Mouse (Mus musculus) neural tube, embryonic 12.5 days (tissue): ENCODE measurements at regions not wholly inside any gene's neighbourhood (a gene's known extent, or its start where the extent isn't known, plus 50 kb on each side); places are given as distances from the start of the nearest gene placed in this dataset.

Experiments
- ATAC-seq: fragments of 200-750 bp; cut with Nextera tagmentation; 2 replicates; pipeline ENCODE4 v1.8.0; 2017; ENCODE audit warnings: low read depth, mild to moderate bottlenecking, moderate TSS enrichment, moderate library complexity; ENCODE audit not compliant: low FRiP score
- H3K27ac ChIP-seq: fragments of 300-500 bp; sonication (generic); 2 replicates; pipeline ENCODE4 v1.5.1; 2016
- H3K27me3 ChIP-seq: fragments of 300-500 bp; sonication (generic); replicated peaks from 2 replicates; pipeline ENCODE4 v1.6.1; 2016; ENCODE audit warnings: mild to moderate bottlenecking
- H3K36me3 ChIP-seq: fragments of 300-500 bp; sonication (generic); 2 replicates; pipeline ENCODE4 v1.6.1; 2016; ENCODE audit warnings: mild to moderate bottlenecking
- H3K4me1 ChIP-seq: fragments of 300-500 bp; sonication (generic); 2 replicates; pipeline ENCODE4 v1.6.1; 2016
- H3K4me2 ChIP-seq: fragments of 300-500 bp; sonication (generic); replicated peaks from 2 replicates; pipeline ENCODE4 v1.6.1; 2016; ENCODE audit warnings: mild to moderate bottlenecking
- H3K4me3 ChIP-seq: fragments of 300-500 bp; sonication (generic); 2 replicates; pipeline ENCODE4 v1.5.1; 2016
- H3K9ac ChIP-seq: fragments of 300-500 bp; sonication (generic); 2 replicates; pipeline ENCODE4 v1.6.1; 2016; ENCODE audit warnings: mild to moderate bottlenecking
- H3K9me3 ChIP-seq: fragments of 300-500 bp; sonication (generic); 2 replicates; pipeline ENCODE4 v1.6.1; 2016; ENCODE audit warnings: mild to moderate bottlenecking
- WGBS: fragments of 180-500 bp; shearing (Covaris S2); methylation state at CpG from one replicate; pipeline ENCODE4 v1.1.7; 2016; 5-methylcytosine and 5-hydroxymethylcytosine counted together

DNA sequence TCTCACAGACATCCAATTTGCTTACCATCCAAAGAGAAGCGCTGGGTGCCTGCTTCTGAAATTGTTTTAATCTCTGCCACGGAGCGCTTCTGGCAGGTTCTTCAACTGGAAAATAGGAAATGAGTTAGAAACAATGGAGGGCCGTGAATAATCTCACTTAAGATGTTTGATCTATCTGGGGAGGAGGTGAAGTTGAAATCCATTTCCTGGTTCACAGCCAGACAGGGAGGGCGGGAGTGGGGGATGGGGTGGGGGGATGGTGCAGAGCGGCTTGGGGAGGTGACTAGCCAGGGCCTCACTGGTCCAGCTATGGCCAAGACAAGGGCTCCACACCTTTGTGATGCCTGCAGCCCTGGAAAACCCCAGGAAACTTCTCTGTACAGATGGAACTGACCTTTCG is 143.7 kb upstream of the Mvb12b start:
- Histone ChIP-seq H3K4me1 (peaks cover 48% of the 10 kb centered on the region), H3K9ac (no peak overlapping the region), H3K9me3 (no peaks in the 10 kb centered on the region), H3K27me3 (no peaks in the 10 kb centered on the region), H3K4me2 (0 out of 2 replicates have a peak overlapping the region, but pooled peaks have one; percentile 9), H3K4me3 (no peak overlapping the region), H3K27ac (no peak overlapping the region), H3K36me3 (no peaks in the 10 kb centered on the region)
- no peak for ATAC-seq
- WGBS = 37% methylated on average over 7 of the region's 7 CpGs

GRCm38 (mm10) chr2:34031001-34031412 is 143.3 kb upstream of the Mvb12b start:
- H3K36me3 ChIP-seq = no peaks in the 10 kb centered on the region
- no peak for ATAC-seq
- H3K9ac ChIP-seq = no peak overlapping the region
- H3K9me3 ChIP-seq = no peaks in the 10 kb centered on the region
- 24% methylated on average over 11 of the region's 11 CpGs for WGBS
- H3K4me1 ChIP-seq = peaks cover 48% of the 10 kb centered on the region
- 0 out of 2 replicates have a peak overlapping the region, but pooled peaks have one; percentile 20 for H3K4me2 ChIP-seq
- H3K27me3 ChIP-seq = no peaks in the 10 kb centered on the region
- H3K27ac ChIP-seq = no peak overlapping the region
- no peak overlapping the region for H3K4me3 ChIP-seq

- H3K27me3 ChIP-seq = no peaks in the 10 kb centered on the region
- WGBS = 31% methylated on average over 9 of the region's 9 CpGs
- H3K4me3 ChIP-seq = no peak overlapping the region
- peaks cover 32% of the 10 kb centered on the region for H3K4me1 ChIP-seq
- H3K9me3 ChIP-seq = no peaks in the 10 kb centered on the region
- H3K9ac ChIP-seq = no peak overlapping the region
- ATAC-seq = peak; percentile 62
- no peak overlapping the region for H3K4me2 ChIP-seq
- H3K36me3 ChIP-seq = no peaks in the 10 kb centered on the region
- H3K27ac ChIP-seq = no peak overlapping the region
Measured at GRCm38 (mm10) chr2:34027445-34027844, 139.7 kb upstream of the Mvb12b start.

DNA sequence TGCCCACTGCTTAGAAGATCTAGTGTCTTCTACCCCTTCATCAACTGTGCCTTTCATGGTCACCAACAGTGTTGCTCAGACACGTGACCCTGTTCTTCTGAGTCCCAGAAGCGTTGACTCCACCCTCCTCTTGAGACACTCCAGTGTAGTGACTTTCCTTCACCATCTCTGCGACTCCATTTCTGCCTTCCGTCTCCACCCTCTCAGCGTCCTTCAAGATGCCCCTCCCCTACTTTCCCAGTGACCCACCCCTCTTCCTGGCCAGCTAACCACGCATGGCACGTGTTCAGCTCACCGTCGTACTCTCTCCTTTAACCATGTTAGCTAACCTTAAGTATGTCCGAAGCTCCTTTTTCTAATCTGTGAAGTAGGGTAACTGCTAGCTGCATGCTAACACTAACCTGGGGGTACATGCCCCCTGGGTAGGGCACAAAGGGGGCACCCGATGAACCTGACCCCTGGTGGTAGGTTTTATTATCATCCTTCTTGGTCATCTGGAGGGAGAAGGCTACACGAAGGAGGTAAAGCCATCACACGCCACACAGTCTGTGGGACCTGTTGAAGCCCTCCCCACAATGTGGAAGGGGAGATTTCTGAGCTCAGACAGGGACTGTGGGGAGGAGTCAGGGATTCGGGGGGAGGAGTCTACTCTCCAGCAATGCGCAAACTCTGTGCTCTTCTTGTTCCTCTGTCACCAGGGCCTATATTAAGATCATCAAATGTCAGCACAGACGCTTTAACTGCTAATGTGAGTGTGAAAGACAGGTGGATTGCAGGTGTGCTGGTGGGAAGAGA is 139.0 kb upstream of the Mvb12b start:
- peaks cover 27% of the 10 kb centered on the region for H3K4me1 ChIP-seq
- H3K4me2 ChIP-seq = no peak overlapping the region
- H3K36me3 ChIP-seq = no peaks in the 10 kb centered on the region
- H3K9me3 ChIP-seq = no peaks in the 10 kb centered on the region
- no peak overlapping the region for H3K27ac ChIP-seq
- H3K9ac ChIP-seq = no peak overlapping the region
- 80% methylated on average over 16 of the region's 16 CpGs for WGBS
- H3K4me3 ChIP-seq = no peak overlapping the region
- 0 out of 2 replicates have a peak, but pooled peaks have one; percentile 25 for ATAC-seq
- no peaks in the 10 kb centered on the region for H3K27me3 ChIP-seq

DNA sequence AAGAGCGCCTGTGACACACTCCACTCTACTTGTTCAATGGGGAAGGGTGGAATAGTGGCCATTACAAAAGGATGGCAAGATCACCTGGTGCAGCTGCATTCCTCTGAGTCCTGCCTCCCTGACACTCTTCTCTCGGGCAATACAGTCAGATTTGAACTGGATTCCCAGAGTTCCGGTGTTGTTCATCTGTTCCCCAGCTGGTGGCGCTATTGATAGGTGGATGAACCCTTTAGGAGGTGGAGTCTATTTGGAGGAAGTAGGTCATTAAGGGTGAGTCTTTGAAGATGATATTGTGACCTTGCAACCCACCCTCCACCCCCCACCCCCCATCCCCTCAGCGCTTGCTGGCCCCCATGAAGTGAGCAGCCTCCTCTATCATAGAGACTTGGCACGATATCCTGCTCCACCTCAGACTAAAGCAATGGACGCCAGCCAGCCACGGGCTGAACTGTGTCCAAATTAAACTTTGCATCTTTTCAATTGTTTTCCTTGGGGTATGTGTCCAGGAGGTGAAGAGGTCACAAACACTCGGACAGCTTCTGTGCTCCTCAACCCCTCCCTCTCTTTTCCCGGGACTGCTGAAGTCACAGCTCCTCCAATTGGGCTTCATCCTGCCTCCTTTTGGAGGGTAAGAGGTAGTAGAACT is 138.1 kb upstream of the Mvb12b start:
- WGBS = 71% methylated on average over 10 of the region's 10 CpGs
- Histone ChIP-seq H3K36me3 (no peaks in the 10 kb centered on the region), H3K4me2 (no peak overlapping the region), H3K9me3 (no peaks in the 10 kb centered on the region), H3K4me1 (peaks cover 18% of the 10 kb centered on the region), H3K4me3 (no peak overlapping the region), H3K27ac (no peak overlapping the region), H3K27me3 (no peaks in the 10 kb centered on the region), H3K9ac (no peak overlapping the region)
- ATAC-seq = no peak

- WGBS = 72% methylated on average over 5 of the region's 5 CpGs
- Histone ChIP-seq H3K9ac (no peak overlapping the region), H3K27me3 (no peaks in the 10 kb centered on the region), H3K4me3 (no peak overlapping the region), H3K4me2 (no peak overlapping the region), H3K4me1 (peaks cover 5% of the 10 kb centered on the region; the same call in 1 of the 2 replicates), H3K27ac (0 out of 2 replicates have a peak overlapping the region, but pooled peaks have one; percentile 21), H3K36me3 (no peaks in the 10 kb centered on the region), H3K9me3 (no peaks in the 10 kb centered on the region)
- ATAC-seq = no peak
Measured at GRCm38 (mm10) chr2:34017142-34017453, 129.4 kb upstream of the Mvb12b start.

DNA sequence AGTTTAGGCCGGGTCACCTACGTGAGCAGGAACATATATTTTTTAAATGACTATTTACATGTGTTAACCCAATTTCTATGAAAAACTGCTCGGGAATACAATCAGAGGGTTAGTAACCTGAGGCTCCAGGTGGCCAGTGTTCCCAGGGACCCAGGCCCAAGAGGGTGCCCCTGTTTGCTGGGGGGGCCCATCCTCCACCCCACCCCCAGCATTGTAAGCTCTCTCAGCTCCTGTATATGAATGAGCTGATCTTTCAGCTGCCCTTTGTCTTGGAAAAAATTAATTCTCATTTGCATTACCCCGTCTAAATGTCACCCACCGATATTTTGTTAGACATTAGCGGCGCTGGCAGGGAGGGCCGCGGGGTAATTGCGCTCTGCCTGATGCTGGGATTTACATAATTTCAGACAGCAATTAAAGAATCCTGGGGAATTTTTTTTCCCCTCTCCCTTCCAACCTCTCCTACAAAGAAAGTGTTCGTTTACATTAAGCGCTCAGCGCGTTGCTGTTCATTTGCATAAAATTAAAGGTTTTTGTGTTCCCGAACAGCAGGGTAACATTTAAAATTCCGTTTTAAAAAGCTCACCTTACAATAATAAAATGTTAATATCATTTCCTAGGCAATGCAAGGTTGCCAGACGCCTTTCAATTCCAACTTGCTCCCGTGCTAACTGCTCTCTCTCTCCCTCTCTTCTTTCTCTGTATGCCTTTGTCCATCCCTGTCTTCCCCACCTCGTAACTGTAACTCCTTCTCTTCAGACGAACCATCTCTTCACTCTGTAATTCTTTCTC is 128.8 kb upstream of the Mvb12b start:
- WGBS = 32% methylated on average over 20 of the region's 20 CpGs
- H3K36me3 ChIP-seq = no peaks in the 10 kb centered on the region
- H3K9ac ChIP-seq = 0 out of 2 replicates have a peak overlapping the region, but pooled peaks have one; percentile 9
- H3K9me3 ChIP-seq = no peaks in the 10 kb centered on the region
- 0 out of 2 replicates have a peak, but pooled peaks have one; percentile 29 for ATAC-seq
- 0 out of 2 replicates have a peak overlapping the region, but pooled peaks have one; percentile 21 for H3K27ac ChIP-seq
- H3K4me3 ChIP-seq = no peak overlapping the region
- H3K27me3 ChIP-seq = no peaks in the 10 kb centered on the region
- H3K4me2 ChIP-seq = no peak overlapping the region
- H3K4me1 ChIP-seq = peaks cover 5% of the 10 kb centered on the region; the same call in 1 of the 2 replicates

- Histone ChIP-seq H3K9me3 (no peaks in the 10 kb centered on the region), H3K27me3 (no peaks in the 10 kb centered on the region), H3K4me2 (no peak overlapping the region), H3K27ac (no peak overlapping the region), H3K36me3 (no peaks in the 10 kb centered on the region), H3K9ac (no peak overlapping the region), H3K4me1 (peaks cover 5% of the 10 kb centered on the region; the same call in 1 of the 2 replicates), H3K4me3 (no peak overlapping the region)
- ATAC-seq = no peak
- WGBS = 90% methylated on average over 7 of the region's 7 CpGs
Measured at GRCm38 (mm10) chr2:34015640-34015995, 127.9 kb upstream of the Mvb12b start.

- no peak overlapping the region for H3K4me2 ChIP-seq
- no peak overlapping the region for H3K4me3 ChIP-seq
- no peaks in the 10 kb centered on the region for H3K36me3 ChIP-seq
- no peaks in the 10 kb centered on the region for H3K27me3 ChIP-seq
- 80% methylated on average over 8 of the region's 8 CpGs for WGBS
- no peak overlapping the region for H3K9ac ChIP-seq
- ATAC-seq = no peak
- H3K27ac ChIP-seq = no peak overlapping the region
- no peaks in the 10 kb centered on the region for H3K9me3 ChIP-seq
- peaks cover 5% of the 10 kb centered on the region; the same call in 1 of the 2 replicates for H3K4me1 ChIP-seq
Measured at GRCm38 (mm10) chr2:34014868-34015639, 127.3 kb upstream of the Mvb12b start.

- H3K9ac ChIP-seq = no peak overlapping the region
- H3K36me3 ChIP-seq = no peaks in the 10 kb centered on the region
- no peaks in the 10 kb centered on the region for H3K4me1 ChIP-seq
- no peaks in the 10 kb centered on the region for H3K9me3 ChIP-seq
- no peak overlapping the region for H3K4me3 ChIP-seq
- ATAC-seq = no peak
- no peaks in the 10 kb centered on the region for H3K27me3 ChIP-seq
- H3K4me2 ChIP-seq = no peak overlapping the region
- WGBS = 82% methylated on average over 1 of the region's 1 CpGs
- H3K27ac ChIP-seq = no peak overlapping the region
Measured at GRCm38 (mm10) chr2:34010166-34010565, 122.4 kb upstream of the Mvb12b start.

DNA sequence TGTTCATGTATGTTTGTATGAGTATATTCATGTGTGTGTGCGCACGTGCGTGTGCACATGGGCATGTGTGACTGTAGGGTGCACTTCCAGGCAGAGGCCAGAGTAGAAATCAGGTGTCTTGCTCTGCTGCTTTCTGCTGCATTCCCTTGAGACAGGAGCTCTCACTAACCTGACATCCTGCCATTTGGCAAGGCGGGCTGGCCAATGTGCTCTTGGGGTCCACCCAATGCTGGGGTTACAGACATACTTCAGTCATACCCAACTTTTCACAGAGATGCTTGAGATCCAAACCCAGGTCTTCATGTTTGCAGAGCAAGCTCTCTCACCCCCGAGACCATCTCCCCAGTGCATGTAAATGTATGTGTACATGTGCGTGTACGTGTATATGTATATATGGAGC is 120.2 kb upstream of the Mvb12b start:
- Histone ChIP-seq H3K27ac (no peak overlapping the region), H3K4me3 (no peak overlapping the region), H3K4me1 (no peaks in the 10 kb centered on the region), H3K36me3 (no peaks in the 10 kb centered on the region), H3K27me3 (no peaks in the 10 kb centered on the region), H3K4me2 (no peak overlapping the region), H3K9me3 (no peaks in the 10 kb centered on the region), H3K9ac (no peak overlapping the region)
- 95% methylated on average over 7 of the region's 7 CpGs for WGBS
- no peak for ATAC-seq
